Mouse (Mus musculus) liver, adult (tissue): ENCODE results near the gene Cyth1.
A peak's percentile ranks its signal among the peaks of the same experiment; 100 is the strongest.

Experiments
- GATA4 ChIP-seq: IDR thresholded peaks from 2 replicates; pipeline ENCODE4 v1.6.1; 2014; ENCODE audit warnings: mild to moderate bottlenecking, low read length; ENCODE audit not compliant: insufficient replicate concordance

Gene Cyth1

GRCm38 (mm10) chr11:118142547-118143165 is 105.7 kb downstream of the Cyth1 start:
- no peak for TF ChIP-seq GATA4

GRCm38 (mm10) chr11:118140771-118141565 is 107.4 kb downstream of the Cyth1 start:
- no peak for TF ChIP-seq GATA4

GRCm38 (mm10) chr11:118138347-118138746 is 110.0 kb downstream of the Cyth1 start:
- TF ChIP-seq GATA4 = no peak

- no peak for TF ChIP-seq GATA4
Observed at GRCm38 (mm10) chr11:118136172-118136632, 112.2 kb downstream of the Cyth1 start.

GRCm38 (mm10) chr11:118135271-118135670 is 113.1 kb downstream of the Cyth1 start:
- no peak for TF ChIP-seq GATA4

- TF ChIP-seq GATA4 = no peak
Observed at GRCm38 (mm10) chr11:118133752-118134169, 114.6 kb downstream of the Cyth1 start.

- no peak for TF ChIP-seq GATA4
Observed at GRCm38 (mm10) chr11:118133133-118133751, 115.2 kb downstream of the Cyth1 start.

DNA sequence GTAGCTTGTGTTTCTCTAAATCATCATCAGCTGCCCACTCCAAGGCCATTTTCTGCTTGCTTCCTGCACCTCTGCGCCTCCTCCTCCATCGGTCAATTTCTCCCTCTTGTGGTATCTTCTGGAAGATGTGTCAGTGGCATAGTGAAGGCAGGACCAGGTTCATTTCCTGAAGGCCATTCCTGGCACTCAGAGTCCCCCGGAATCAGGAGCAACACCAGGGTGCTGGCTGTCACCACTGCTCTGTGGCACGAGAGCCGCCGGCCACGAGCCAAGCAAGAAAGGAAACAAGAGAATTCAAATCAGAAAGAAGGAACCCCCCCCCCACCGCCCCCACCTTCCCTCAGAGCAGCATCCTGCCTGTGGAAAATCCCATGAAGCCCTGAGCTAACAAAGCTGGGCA is 116.3 kb downstream of the Cyth1 start:
- peak; percentile 14; the same call in 1 of the 2 replicates for TF ChIP-seq GATA4

DNA sequence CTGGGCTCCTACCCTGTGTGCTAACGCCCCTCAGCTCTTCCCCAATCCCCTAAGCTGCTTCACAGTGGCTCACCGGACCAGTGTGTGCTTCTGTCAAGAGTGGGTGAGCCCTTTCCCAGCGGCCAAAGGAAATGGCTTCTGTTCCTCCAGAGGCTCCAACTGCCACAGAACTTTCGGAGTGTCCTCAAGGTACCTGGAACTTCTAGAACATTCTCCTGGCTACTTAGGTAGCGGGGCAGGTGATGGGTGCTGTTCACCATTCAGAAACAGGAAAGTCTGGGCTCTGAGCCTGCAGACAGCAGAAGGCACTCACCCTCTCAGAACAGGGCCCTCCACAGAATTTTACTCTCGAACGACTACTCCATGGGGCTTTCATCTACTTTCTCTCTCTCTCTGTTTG is 117.9 kb downstream of the Cyth1 start, which contains the start of gene Dnah17:
Dnah17 (minus strand) TSS at position 101 of the 400 bp plus-strand sequence.
- no peak for TF ChIP-seq GATA4

GRCm38 (mm10) chr11:118129812-118130211 is 118.6 kb downstream of the Cyth1 start:
- TF ChIP-seq GATA4 = no peak

DNA sequence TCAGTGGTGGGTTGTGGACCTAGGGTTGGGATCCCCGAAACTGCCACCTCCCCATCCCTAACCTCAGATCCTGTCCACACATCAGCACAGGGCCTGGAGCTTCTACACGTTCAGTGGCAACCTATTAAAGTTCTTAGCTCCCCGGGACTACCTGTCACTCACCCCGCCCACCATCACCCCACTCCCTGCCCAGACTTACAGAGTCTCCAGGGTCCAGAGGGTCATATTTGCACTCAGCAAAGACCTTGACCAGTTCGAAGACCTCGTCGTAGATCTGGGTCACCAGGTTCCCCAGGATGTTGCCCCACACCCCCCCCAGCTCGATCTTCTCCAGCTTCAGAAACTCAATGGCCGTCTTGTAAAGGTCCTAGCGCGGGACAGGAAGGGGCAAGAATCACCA is 126.8 kb downstream of the Cyth1 start:
- no peak for TF ChIP-seq GATA4

- no peak for TF ChIP-seq GATA4
Observed at GRCm38 (mm10) chr11:118118777-118119176, 129.6 kb downstream of the Cyth1 start.

GRCm38 (mm10) chr11:118114581-118115110 is 133.7 kb downstream of the Cyth1 start:
- TF ChIP-seq GATA4 = no peak

- TF ChIP-seq GATA4 = no peak
Observed at GRCm38 (mm10) chr11:118113516-118114205, 134.7 kb downstream of the Cyth1 start.

DNA sequence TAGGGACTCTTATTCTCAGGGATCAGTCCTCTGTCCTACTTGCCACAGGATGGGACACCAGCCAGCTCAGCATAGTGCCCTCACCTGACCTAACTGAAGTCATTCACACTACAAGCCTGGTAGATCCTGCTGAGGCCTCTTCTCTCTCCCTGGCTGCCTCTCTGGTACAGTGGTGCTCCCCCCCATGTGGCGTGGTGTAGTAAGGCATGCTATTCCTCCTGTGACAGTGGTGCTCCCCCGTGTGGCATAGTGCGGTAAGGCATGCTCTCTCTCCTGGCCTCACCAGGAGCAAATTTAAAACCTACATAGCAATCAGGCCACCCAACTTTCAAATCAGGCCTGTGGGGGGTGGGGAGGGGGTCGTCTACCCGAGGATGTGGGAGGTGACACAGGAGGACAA is 144.4 kb downstream of the Cyth1 start:
- no peak for TF ChIP-seq GATA4

DNA sequence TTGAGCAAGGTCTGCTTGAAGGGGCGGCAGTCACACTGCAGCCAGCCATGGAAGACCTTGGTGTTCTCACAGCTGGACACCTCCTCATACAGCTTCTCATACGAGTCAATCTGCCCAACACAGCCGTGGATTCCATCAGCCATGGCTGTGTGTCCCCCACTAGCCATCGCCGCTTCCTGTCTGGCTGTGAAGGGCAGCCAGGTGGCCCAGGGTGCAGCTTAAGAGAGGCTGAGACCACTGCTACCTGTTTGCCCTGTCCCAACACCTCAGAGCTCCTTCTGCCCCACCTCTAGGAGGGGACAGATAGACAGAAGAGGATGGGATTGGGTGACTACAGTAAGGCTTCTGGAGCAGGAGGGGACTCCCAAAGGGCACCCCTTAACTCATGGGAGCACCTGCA is 145.0 kb downstream of the Cyth1 start:
- TF ChIP-seq GATA4 = no peak

- no peak for TF ChIP-seq GATA4
Observed at GRCm38 (mm10) chr11:118102838-118103237, 145.6 kb downstream of the Cyth1 start.
